22 mouse cellular contexts compared by ENCODE assay signal in genomic region chr9:68356078-68356477, GRCm38 (mm10).
DNase-seq lines count a peak whose midpoint lies in the region; ATAC-seq and TF ChIP-seq lines count a peak whose summit lies in the region.
"Had no signal": no experiment of that assay in that cellular context is flagged by ENCODE, and none has a peak within 500 bp of the region (broad histone marks: within the 10 kb centered on the region; RNA-seq: fewer than 3 reads in every experiment).

No protein-coding gene starts in this region.

- ATAC-seq in embryonic facial prominence, embryonic 14.5 days (ENCODE audit: low read depth): no peak
- ATAC-seq: forebrain, postnatal 0 days; hindbrain, postnatal 0 days; intestine, embryonic 16.5 days had no signal

- no peak for TF ChIP-seq CTCF in heart, adult 2 months (IDR thresholded peaks at IDR 0.05)

- TF ChIP-seq EP300 in heart, adult 2 months (IDR thresholded peaks at IDR 0.05; ENCODE audit: insufficient read depth, low read depth, low read length): peak; percentile 87

- WGBS in embryonic facial prominence, embryonic 14.5 days: 69% methylated on average over 4 of the region's 4 CpGs
- WGBS in embryonic facial prominence, embryonic 10.5 days: 87% methylated on average over 4 of the region's 4 CpGs
- 47% methylated on average over 4 of the region's 4 CpGs for WGBS in heart, adult 2 months
- WGBS in heart, embryonic 10.5 days: 89% methylated on average over 4 of the region's 4 CpGs

- no peak overlapping the region for H3K4me2 ChIP-seq in embryonic facial prominence, embryonic 14.5 days (ENCODE audit: low read depth, low read length)
- H3K4me2 ChIP-seq: limb, embryonic 13.5 days; liver, embryonic 13.5 days; lung, embryonic 15.5 days; midbrain, embryonic 11.5 days; neural tube, embryonic 15.5 days had no signal

- intact Hi-C loops in heart, adult 2 months (cut with DNase I): loop anchor here (5.0 kb wide), 2 partner anchors 54 to 366 kb away; no protein-coding TSS in a partner anchor
- intact Hi-C loops in heart, postnatal 25 days (cut with DNase I): loop anchor here (2.0 to 5.0 kb wide), 2 partner anchors 47 to 54 kb away; no protein-coding TSS in a partner anchor

- TF ChIP-seq POLR2A in heart, adult 2 months (IDR thresholded peaks at IDR 0.05; ENCODE audit: insufficient read depth, low read depth, low read length): no peak

- H3K27ac ChIP-seq in embryonic facial prominence, embryonic 14.5 days (replicated peaks; ENCODE audit: low read depth, low read length): no peak overlapping the region
- H3K27ac ChIP-seq in embryonic facial prominence, embryonic 10.5 days (replicated peaks): no peak overlapping the region
- peak overlapping the region; percentile 52 for H3K27ac ChIP-seq in heart, adult 2 months
- no peak overlapping the region for H3K27ac ChIP-seq in heart, embryonic 10.5 days
- H3K27ac ChIP-seq: hindbrain, postnatal 0 days; limb, embryonic 13.5 days; liver, embryonic 13.5 days; lung, embryonic 15.5 days; neural tube, embryonic 15.5 days had no signal

- no peak overlapping the region for H3K9ac ChIP-seq in embryonic facial prominence, embryonic 14.5 days (ENCODE audit: low read depth, low read length)
- no peak overlapping the region for H3K9ac ChIP-seq in heart, adult 2 months (ENCODE audit: low read depth, low read length)
- H3K9ac ChIP-seq: forebrain, postnatal 0 days; limb, embryonic 13.5 days; liver, embryonic 13.5 days; lung, embryonic 15.5 days; neural tube, embryonic 15.5 days had no signal

- H3K79me2 ChIP-seq in heart, adult 2 months (replicated peaks; ENCODE audit: control insufficient read depth, insufficient read depth, low read length): no peaks in the 10 kb centered on the region

- no peak overlapping the region for H3K4me3 ChIP-seq in embryonic facial prominence, embryonic 14.5 days (ENCODE audit: low read depth, low read length)
- H3K4me3 ChIP-seq in embryonic facial prominence, embryonic 10.5 days: no peak overlapping the region
- no peak overlapping the region for H3K4me3 ChIP-seq in heart, adult 2 months
- H3K4me3 ChIP-seq in heart, embryonic 10.5 days: no peak overlapping the region
- H3K4me3 ChIP-seq: limb, embryonic 13.5 days; liver, embryonic 13.5 days; lung, embryonic 15.5 days; neural tube, embryonic 15.5 days had no signal

- no peaks in the 10 kb centered on the region for H3K36me3 ChIP-seq in embryonic facial prominence, embryonic 14.5 days (ENCODE audit: control insufficient read depth, insufficient read depth, low read length)
- no peaks in the 10 kb centered on the region for H3K36me3 ChIP-seq in embryonic facial prominence, embryonic 10.5 days (replicated peaks)
- peaks cover 6% of the 10 kb centered on the region for H3K36me3 ChIP-seq in heart, adult 2 months (ENCODE audit: control insufficient read depth, insufficient read depth, low read length)
- no peaks in the 10 kb centered on the region for H3K36me3 ChIP-seq in heart, embryonic 10.5 days
- H3K36me3 ChIP-seq: G1E; limb, embryonic 13.5 days; liver, embryonic 13.5 days; lung, embryonic 15.5 days; neural tube, embryonic 15.5 days had no signal

- no peaks in the 10 kb centered on the region for H3K4me1 ChIP-seq in embryonic facial prominence, embryonic 14.5 days (ENCODE audit: control insufficient read depth, insufficient read depth, low read length)
- no peaks in the 10 kb centered on the region for H3K4me1 ChIP-seq in embryonic facial prominence, embryonic 10.5 days
- peaks cover 4% of the 10 kb centered on the region for H3K4me1 ChIP-seq in heart, adult 2 months (ENCODE audit: control insufficient read depth, insufficient read depth, low read length)
- no peaks in the 10 kb centered on the region for H3K4me1 ChIP-seq in heart, embryonic 10.5 days
- H3K4me1 ChIP-seq: limb, embryonic 13.5 days; liver, embryonic 13.5 days; lung, embryonic 15.5 days; neural tube, embryonic 15.5 days had no signal

- peak; percentile 12 for DNase-seq in embryonic facial prominence, embryonic 14.5 days (ENCODE audit: low spot score)
- no peak for DNase-seq in embryonic facial prominence, embryonic 10.5 days (ENCODE audit: low spot score)
- peak; percentile 25 to 37 for DNase-seq in heart, adult 2 months
- DNase-seq in heart, embryonic 10.5 days (ENCODE audit: low spot score): no peak
- peak; percentile 20 for DNase-seq in brain, adult 2 months (ENCODE audit: low read depth, low spot score)
- peak; percentile 21 for DNase-seq in heart, postnatal 25 days (ENCODE audit: low spot score)
- DNase-seq in kidney, adult 18-20 months: no peak
- DNase-seq in spleen, adult 18-20 months: no peak
- DNase-seq: adrenal gland, adult 2 months; B cell, adult 2 months; forebrain, postnatal 0 days; kidney, postnatal 36 days; layer of hippocampus, postnatal 36 days; liver, embryonic 13.5 days had no signal

- H3K9me3 ChIP-seq in embryonic facial prominence, embryonic 14.5 days (ENCODE audit: control insufficient read depth, low read length): no peaks in the 10 kb centered on the region
- H3K9me3 ChIP-seq in embryonic facial prominence, embryonic 10.5 days: no peaks in the 10 kb centered on the region
- no peaks in the 10 kb centered on the region for H3K9me3 ChIP-seq in heart, embryonic 10.5 days
- H3K9me3 ChIP-seq: limb, embryonic 13.5 days; liver, embryonic 13.5 days; lung, embryonic 15.5 days; neural tube, embryonic 15.5 days had no signal

- no peaks in the 10 kb centered on the region for H3K27me3 ChIP-seq in embryonic facial prominence, embryonic 14.5 days (replicated peaks; ENCODE audit: control insufficient read depth, insufficient read depth, low read length)
- H3K27me3 ChIP-seq in embryonic facial prominence, embryonic 10.5 days (replicated peaks; ENCODE audit: low read depth, poor library complexity, severe bottlenecking): no peaks in the 10 kb centered on the region
- no peaks in the 10 kb centered on the region for H3K27me3 ChIP-seq in heart, adult 2 months (ENCODE audit: control insufficient read depth, insufficient read depth, low read length)
- H3K27me3 ChIP-seq in heart, embryonic 10.5 days (ENCODE audit: insufficient read depth, poor library complexity, severe bottlenecking): no peaks in the 10 kb centered on the region
- H3K27me3 ChIP-seq: CH12.LX; limb, embryonic 13.5 days; liver, embryonic 13.5 days; lung, embryonic 15.5 days; neural tube, embryonic 15.5 days had no signal

Comparison
In these comparisons a context has a peak if more than half of its experiments do, and no peak if none do; other contexts are left out.
1. DNase-seq: peak in embryonic facial prominence, embryonic 14.5 days (single experiment), heart, adult 2 months (2 of 2), brain, adult 2 months (single experiment) and heart, postnatal 25 days (single experiment); none in embryonic facial prominence, embryonic 10.5 days (single experiment), heart, embryonic 10.5 days (single experiment), kidney, adult 18-20 months (single experiment) and spleen, adult 18-20 months (0 of 2).